Mouse (Mus musculus): ENCODE data around the gene Slc31a1. TPM values are rescaled to one million over a fixed set of nuclear protein-coding genes. Genes with fewer than 3 reads are reported as not detected.
A peak's percentile ranks its signal among the peaks of the same experiment; 100 is the strongest.

The Slc31a1 gene
- polyA plus RNA-seq, 1 experiment from 2014 or later, result 44.7 TPM

DNA sequence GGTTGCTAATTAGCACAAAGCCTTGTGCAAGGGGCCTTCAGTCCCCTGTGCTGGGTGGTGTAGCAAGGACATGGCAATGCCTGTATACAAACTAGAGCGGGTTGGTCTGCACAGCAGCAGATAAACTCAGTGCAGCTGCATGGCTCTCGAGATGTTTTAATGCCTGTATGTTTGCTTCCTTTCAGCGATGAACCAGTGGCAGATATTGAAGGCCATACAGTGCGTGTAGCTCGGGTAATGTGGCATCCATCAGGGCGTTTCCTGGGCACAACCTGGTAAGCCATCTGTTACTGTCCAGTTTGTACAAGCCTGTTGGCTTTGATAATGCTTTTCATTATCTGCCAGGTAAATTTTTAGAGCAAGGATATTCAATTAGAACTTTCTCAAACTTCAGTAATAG is 58.6 kb downstream of the Slc31a1 start:
- ATAC-seq (ENCODE audit: insufficient number of reproducible peaks, low FRiP score, low TSS enrichment, low read depth) (no peak), DNase-seq (ENCODE audit: low spot score) (no peak)
- Histone ChIP-seq H3K4me1 (ENCODE audit: control insufficient read depth, insufficient read depth, low read length) (no peaks in the 10 kb centered on the region), H3K9ac (ENCODE audit: low read length) (no peak overlapping the region), H3K4me2 (ENCODE audit: low read depth, severe bottlenecking) (no peak overlapping the region), H3K27ac (replicated peaks; ENCODE audit: low read depth, low read length) (no peak overlapping the region), H3K27me3 (ENCODE audit: control insufficient read depth, insufficient read depth, low read length) (no peaks in the 10 kb centered on the region), H3K4me3 (ENCODE audit: low read depth, low read length) (no peak overlapping the region), H3K9me3 (ENCODE audit: control insufficient read depth, low read length) (no peaks in the 10 kb centered on the region), H3K36me3 (ENCODE audit: control insufficient read depth, insufficient read depth, low read length) (peaks cover 42% of the 10 kb centered on the region)
- WGBS, result 97% methylated on average over 6 of the region's 6 CpGs

- no peak overlapping the region for H3K27ac ChIP-seq (replicated peaks; ENCODE audit: low read depth, low read length)
- H3K4me3 ChIP-seq (ENCODE audit: low read depth, low read length), result no peak overlapping the region
- 94% methylated on average over 4 of the region's 4 CpGs for WGBS
- no peaks in the 10 kb centered on the region for H3K27me3 ChIP-seq (ENCODE audit: control insufficient read depth, insufficient read depth, low read length)
- ATAC-seq (ENCODE audit: insufficient number of reproducible peaks, low FRiP score, low TSS enrichment, low read depth) (no peak), DNase-seq (ENCODE audit: low spot score) (no peak)
- H3K9me3 ChIP-seq (ENCODE audit: control insufficient read depth, low read length), result no peaks in the 10 kb centered on the region
- H3K4me2 ChIP-seq (ENCODE audit: low read depth, severe bottlenecking), result no peak overlapping the region
- peaks cover 30% of the 10 kb centered on the region for H3K36me3 ChIP-seq (ENCODE audit: control insufficient read depth, insufficient read depth, low read length)
- H3K4me1 ChIP-seq (ENCODE audit: control insufficient read depth, insufficient read depth, low read length), result no peaks in the 10 kb centered on the region
- H3K9ac ChIP-seq (ENCODE audit: low read length), result no peak overlapping the region
Measured at GRCm38 (mm10) chr4:62425891-62426290, 65.4 kb downstream of the Slc31a1 start.

DNA sequence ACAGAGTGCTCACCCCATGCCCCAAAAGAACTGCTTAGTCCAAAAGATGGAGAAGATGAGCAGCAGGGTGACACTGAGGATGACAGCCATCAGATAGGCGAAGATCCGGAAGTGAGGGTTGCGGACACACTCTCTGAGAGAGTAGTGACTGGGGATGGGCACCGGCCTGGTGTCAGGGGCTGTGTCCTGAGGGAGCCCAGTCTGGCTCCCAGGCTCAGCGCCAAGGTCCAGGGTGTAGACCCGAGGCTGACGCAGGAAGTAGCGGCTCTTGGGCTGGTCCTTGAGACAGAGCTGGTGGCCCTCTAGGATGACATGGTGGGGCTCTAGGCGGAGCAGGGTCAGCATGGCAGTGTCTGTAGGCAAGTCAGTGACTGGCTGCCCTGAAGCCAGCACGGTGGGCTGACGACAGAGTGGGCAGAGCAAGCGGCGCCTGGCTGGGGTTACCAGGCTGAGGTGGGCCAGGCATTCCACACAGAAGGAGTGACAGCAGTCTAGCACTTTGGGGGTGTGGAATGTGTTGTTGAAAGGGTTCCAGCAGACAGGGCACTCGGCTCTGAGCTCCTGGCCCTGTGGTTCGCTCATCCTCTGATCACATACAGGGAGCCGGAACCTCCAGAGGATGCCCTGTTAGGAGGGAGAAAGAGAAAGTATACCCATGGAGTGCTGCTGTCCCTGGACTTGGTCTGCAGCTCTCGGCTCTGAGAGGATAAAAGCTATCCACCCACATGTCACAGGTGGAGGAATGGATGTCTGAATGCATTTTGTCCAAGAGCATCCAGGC is 67.6 kb downstream of the Slc31a1 start:
- Histone ChIP-seq H3K9ac (ENCODE audit: low read length) (no peak overlapping the region), H3K4me1 (ENCODE audit: control insufficient read depth, insufficient read depth, low read length) (no peaks in the 10 kb centered on the region), H3K9me3 (ENCODE audit: control insufficient read depth, low read length) (no peaks in the 10 kb centered on the region), H3K4me3 (ENCODE audit: low read depth, low read length) (no peak overlapping the region), H3K4me2 (ENCODE audit: low read depth, severe bottlenecking) (no peak overlapping the region), H3K27me3 (ENCODE audit: control insufficient read depth, insufficient read depth, low read length) (no peaks in the 10 kb centered on the region), H3K27ac (replicated peaks; ENCODE audit: low read depth, low read length) (no peak overlapping the region), H3K36me3 (ENCODE audit: control insufficient read depth, insufficient read depth, low read length) (peaks cover 15% of the 10 kb centered on the region)
- no peak for DNase-seq (ENCODE audit: low spot score)
- ATAC-seq (ENCODE audit: insufficient number of reproducible peaks, low FRiP score, low TSS enrichment, low read depth), result 0 out of 2 replicates have a peak, but pooled peaks have one; percentile 26
- 73% methylated on average over 17 of the region's 17 CpGs for WGBS

GRCm38 (mm10) chr4:62429616-62430015 is 69.1 kb downstream of the Slc31a1 start:
- Histone ChIP-seq H3K27ac (replicated peaks; ENCODE audit: low read depth, low read length) (no peak overlapping the region), H3K27me3 (ENCODE audit: control insufficient read depth, insufficient read depth, low read length) (no peaks in the 10 kb centered on the region), H3K36me3 (ENCODE audit: control insufficient read depth, insufficient read depth, low read length) (peaks cover 5% of the 10 kb centered on the region; the same call in 1 of the 2 replicates), H3K9me3 (ENCODE audit: control insufficient read depth, low read length) (no peaks in the 10 kb centered on the region), H3K4me3 (ENCODE audit: low read depth, low read length) (no peak overlapping the region), H3K4me1 (ENCODE audit: control insufficient read depth, insufficient read depth, low read length) (no peaks in the 10 kb centered on the region), H3K4me2 (ENCODE audit: low read depth, severe bottlenecking) (no peak overlapping the region), H3K9ac (ENCODE audit: low read length) (no peak overlapping the region)
- ATAC-seq (ENCODE audit: insufficient number of reproducible peaks, low FRiP score, low TSS enrichment, low read depth), result no peak
- DNase-seq (ENCODE audit: low spot score), result no peak
- 89% methylated on average over 9 of the region's 9 CpGs for WGBS

- Histone ChIP-seq H3K9ac (ENCODE audit: low read length) (no peak overlapping the region), H3K4me3 (ENCODE audit: low read depth, low read length) (no peak overlapping the region), H3K9me3 (ENCODE audit: control insufficient read depth, low read length) (no peaks in the 10 kb centered on the region), H3K27me3 (ENCODE audit: control insufficient read depth, insufficient read depth, low read length) (no peaks in the 10 kb centered on the region), H3K36me3 (ENCODE audit: control insufficient read depth, insufficient read depth, low read length) (no peaks in the 10 kb centered on the region), H3K4me1 (ENCODE audit: control insufficient read depth, insufficient read depth, low read length) (no peaks in the 10 kb centered on the region), H3K27ac (replicated peaks; ENCODE audit: low read depth, low read length) (no peak overlapping the region), H3K4me2 (ENCODE audit: low read depth, severe bottlenecking) (no peak overlapping the region)
- ATAC-seq (ENCODE audit: insufficient number of reproducible peaks, low FRiP score, low TSS enrichment, low read depth) (no peak), DNase-seq (ENCODE audit: low spot score) (no peak)
Measured at GRCm38 (mm10) chr4:62430678-62431077, 70.2 kb downstream of the Slc31a1 start.

DNA sequence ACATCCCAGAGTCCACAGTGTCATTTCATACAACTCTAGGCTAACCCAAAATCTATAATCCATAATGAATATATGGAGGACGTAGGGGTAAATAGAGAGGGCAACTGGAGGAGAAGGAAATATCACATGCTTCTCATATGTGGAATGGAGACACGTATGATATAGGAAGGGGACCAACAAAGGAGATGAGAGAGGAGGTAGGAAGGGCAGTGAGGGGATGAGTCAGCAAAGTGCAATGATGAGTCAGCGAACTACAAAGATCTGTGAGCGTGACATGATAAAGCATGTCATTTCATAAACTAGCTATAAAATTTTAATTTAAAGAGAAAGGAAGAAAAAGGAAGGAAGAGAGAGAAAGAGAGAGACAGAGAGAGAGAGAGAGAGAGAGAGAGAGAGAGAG is 71.0 kb downstream of the Slc31a1 start:
- 85% methylated on average over 4 of the region's 4 CpGs for WGBS
- H3K4me2 ChIP-seq (ENCODE audit: low read depth, severe bottlenecking), result no peak overlapping the region
- no peaks in the 10 kb centered on the region for H3K36me3 ChIP-seq (ENCODE audit: control insufficient read depth, insufficient read depth, low read length)
- H3K4me1 ChIP-seq (ENCODE audit: control insufficient read depth, insufficient read depth, low read length), result no peaks in the 10 kb centered on the region
- H3K9me3 ChIP-seq (ENCODE audit: control insufficient read depth, low read length), result no peaks in the 10 kb centered on the region
- DNase-seq (ENCODE audit: low spot score), result no peak
- ATAC-seq (ENCODE audit: insufficient number of reproducible peaks, low FRiP score, low TSS enrichment, low read depth), result no peak
- H3K27me3 ChIP-seq (ENCODE audit: control insufficient read depth, insufficient read depth, low read length), result no peaks in the 10 kb centered on the region
- no peak overlapping the region for H3K9ac ChIP-seq (ENCODE audit: low read length)
- H3K27ac ChIP-seq (replicated peaks; ENCODE audit: low read depth, low read length), result no peak overlapping the region
- no peak overlapping the region for H3K4me3 ChIP-seq (ENCODE audit: low read depth, low read length)

- Histone ChIP-seq H3K4me2 (ENCODE audit: low read depth, severe bottlenecking) (no peak overlapping the region), H3K9me3 (ENCODE audit: control insufficient read depth, low read length) (no peaks in the 10 kb centered on the region), H3K4me1 (ENCODE audit: control insufficient read depth, insufficient read depth, low read length) (no peaks in the 10 kb centered on the region), H3K4me3 (ENCODE audit: low read depth, low read length) (no peak overlapping the region), H3K27ac (replicated peaks; ENCODE audit: low read depth, low read length) (no peak overlapping the region), H3K27me3 (ENCODE audit: control insufficient read depth, insufficient read depth, low read length) (no peaks in the 10 kb centered on the region), H3K9ac (ENCODE audit: low read length) (no peak overlapping the region), H3K36me3 (ENCODE audit: control insufficient read depth, insufficient read depth, low read length) (no peaks in the 10 kb centered on the region)
- ATAC-seq (ENCODE audit: insufficient number of reproducible peaks, low FRiP score, low TSS enrichment, low read depth) (no peak), DNase-seq (ENCODE audit: low spot score) (no peak)
- 77% methylated on average over 7 of the region's 7 CpGs for WGBS
Measured at GRCm38 (mm10) chr4:62433939-62434870, 73.7 kb downstream of the Slc31a1 start.

- WGBS, result 80% methylated on average over 6 of the region's 6 CpGs
- H3K4me1 ChIP-seq (ENCODE audit: control insufficient read depth, insufficient read depth, low read length), result no peaks in the 10 kb centered on the region
- no peak for ATAC-seq (ENCODE audit: insufficient number of reproducible peaks, low FRiP score, low TSS enrichment, low read depth)
Measured at GRCm38 (mm10) chr4:62435081-62435480, 74.6 kb downstream of the Slc31a1 start, which contains the start of gene Rnf183. Gene Rnf183 (minus strand): TSS chr4:62435252.

More at GRCm38 (mm10) chr4:62435081-62435480, 74.6 kb downstream of the Slc31a1 start, which contains the start of gene Rnf183:
- Histone ChIP-seq H3K4me3 (ENCODE audit: low read depth, low read length) (no peak within 1 kb of the TSS), H3K27ac (replicated peaks; ENCODE audit: low read depth, low read length) (no peak within 1 kb of the TSS), H3K9me3 (ENCODE audit: control insufficient read depth, low read length) (no peaks in the 10 kb centered on the region), H3K27me3 (ENCODE audit: control insufficient read depth, insufficient read depth, low read length) (no peaks in the 10 kb centered on the region), H3K36me3 (ENCODE audit: control insufficient read depth, insufficient read depth, low read length) (no peaks in the 10 kb centered on the region), H3K4me2 (ENCODE audit: low read depth, severe bottlenecking) (no peak within 1 kb of the TSS), H3K9ac (ENCODE audit: low read length) (no peak within 1 kb of the TSS)
- DNase-seq (ENCODE audit: low spot score), result no peak

Measured in limb, embryonic 11.5 days (tissue).